29 mouse cellular contexts compared by ENCODE assay signal in the genomic region with DNA sequence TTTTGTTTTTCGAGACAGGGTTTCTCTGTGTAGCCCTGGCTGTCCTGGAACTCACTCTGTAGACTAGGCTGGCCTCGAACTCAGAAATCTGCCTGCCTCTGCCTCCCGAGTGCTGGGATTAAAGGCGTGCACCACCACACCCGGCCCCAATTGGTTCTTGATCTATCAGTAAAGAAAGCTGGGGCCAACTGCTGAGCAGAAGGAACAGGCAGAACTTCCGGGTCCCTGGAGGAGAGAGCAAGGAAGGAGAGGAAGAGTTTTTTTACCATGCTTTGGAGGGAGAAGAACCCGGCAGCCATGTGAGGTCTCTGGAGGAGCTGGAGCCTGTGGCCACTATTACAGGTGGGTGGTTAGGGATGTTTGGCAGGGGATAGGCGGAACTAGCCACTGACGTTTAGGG. TPM values are rescaled to one million over a fixed set of nuclear protein-coding genes. Genes with fewer than 3 reads are reported as not detected.
"Had no signal": no experiment of that assay in that cellular context is flagged by ENCODE, and none has a peak within 500 bp of the region (broad histone marks: within the 10 kb centered on the region; RNA-seq: fewer than 3 reads in every experiment).

No protein-coding gene starts in this region.

RNA-seq across cellular contexts. Expression of a gene that starts 11.7 kb away (rescaled TPM):
- total RNA-seq: hematopoietic stem cell, adult 5-6 weeks had no signal
- polyA plus RNA-seq: inflammation-experienced regulatory T-cells, adult 6 months had no signal

RNA-seq across cellular contexts. Expression of a gene that starts 13.8 kb away (rescaled TPM):
- total RNA-seq: heart, postnatal 10 days; heart, postnatal 14 days; heart, postnatal 25 days; heart, postnatal 36 days; heart, postnatal 4 days; hematopoietic stem cell, adult 5-6 weeks; hindbrain, postnatal 0 days; layer of hippocampus, adult 18-20 months; layer of hippocampus, adult 2 months; layer of hippocampus, adult 8-10 months; layer of hippocampus, postnatal 10 days; layer of hippocampus, postnatal 14 days; layer of hippocampus, postnatal 25 days; layer of hippocampus, postnatal 36 days; left cerebral cortex, adult 18-20 months; left cerebral cortex, adult 2 months; left cerebral cortex, adult 8-10 months had no signal
- polyA plus RNA-seq: heart, embryonic 12.5 days; heart, embryonic 13.5 days; heart, embryonic 14.5 days; heart, embryonic 15.5 days; heart, postnatal 0 days; hindbrain, embryonic 10.5 days; hindbrain, embryonic 11.5 days; hindbrain, embryonic 12.5 days; hindbrain, embryonic 13.5 days; hindbrain, embryonic 14.5 days; hindbrain, embryonic 16.5 days; inflammation-experienced regulatory T-cells, adult 6 months had no signal

RNA-seq across cellular contexts. Expression of a gene that starts 31.0 kb away (rescaled TPM):
- polyA plus RNA-seq: inflammation-experienced regulatory T-cells, adult 6 months had no signal
